Mouse (Mus musculus): Measurements from ENCODE around the gene 4930426L09Rik.

DNA sequence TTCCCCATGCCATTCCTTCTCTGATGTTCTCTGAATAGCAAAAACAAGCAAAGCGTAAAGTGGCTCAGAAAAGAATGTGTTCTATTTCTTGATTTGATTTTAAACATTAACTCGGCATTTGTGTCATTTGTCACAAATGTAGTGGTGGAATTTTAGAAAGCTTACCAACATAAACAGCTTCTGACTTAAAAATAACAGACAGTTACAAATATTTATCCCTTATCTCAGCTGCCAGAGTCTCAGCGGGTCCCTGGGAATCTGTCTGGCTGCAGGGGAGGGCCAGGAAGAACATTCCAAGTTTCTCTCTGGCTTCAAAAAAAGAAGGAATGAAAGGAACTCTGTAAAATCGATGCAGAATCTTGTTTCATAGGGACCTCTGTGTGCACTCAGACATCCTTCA is 39.3 kb downstream of the 4930426L09Rik start:
- TF ChIP-seq CTCF (IDR thresholded peaks at IDR 0.05; ENCODE audit: low read depth, low read length), result no peak
- no peak for TF ChIP-seq POLR2A (IDR thresholded peaks at IDR 0.05; ENCODE audit: insufficient read depth, low read length)
- no peak for TF ChIP-seq EP300 (IDR thresholded peaks at IDR 0.05; ENCODE audit: insufficient read depth, low read depth, low read length)

All from ES-Bruce4 (cell line).